Mouse (Mus musculus) CD4-positive, CD25-positive, alpha-beta regulatory T cell, adult 4 months (primary cell): Measurements from ENCODE around the gene Cdyl2. TPM values are rescaled to one million over a fixed set of nuclear protein-coding genes. Genes with fewer than 3 reads are reported as not detected.
A peak's percentile ranks its signal among the peaks of the same experiment; 100 is the strongest.

Experiments
- ATAC-seq: one replicate; pipeline ENCODE4 v1.8.0; 2017
- polyA plus RNA-seq, 2 experiments: library from polyadenylated mRNA; unstranded; fragments of 100-300 nt; shearing (Covaris generic); gene quantifications; one replicate each; pipeline ENCODE4 v1.2.1; 2017

Cdyl2 gene
- polyA plus RNA-seq, 2 experiments from 2014 or later = 11.2 to 18.0 TPM

DNA sequence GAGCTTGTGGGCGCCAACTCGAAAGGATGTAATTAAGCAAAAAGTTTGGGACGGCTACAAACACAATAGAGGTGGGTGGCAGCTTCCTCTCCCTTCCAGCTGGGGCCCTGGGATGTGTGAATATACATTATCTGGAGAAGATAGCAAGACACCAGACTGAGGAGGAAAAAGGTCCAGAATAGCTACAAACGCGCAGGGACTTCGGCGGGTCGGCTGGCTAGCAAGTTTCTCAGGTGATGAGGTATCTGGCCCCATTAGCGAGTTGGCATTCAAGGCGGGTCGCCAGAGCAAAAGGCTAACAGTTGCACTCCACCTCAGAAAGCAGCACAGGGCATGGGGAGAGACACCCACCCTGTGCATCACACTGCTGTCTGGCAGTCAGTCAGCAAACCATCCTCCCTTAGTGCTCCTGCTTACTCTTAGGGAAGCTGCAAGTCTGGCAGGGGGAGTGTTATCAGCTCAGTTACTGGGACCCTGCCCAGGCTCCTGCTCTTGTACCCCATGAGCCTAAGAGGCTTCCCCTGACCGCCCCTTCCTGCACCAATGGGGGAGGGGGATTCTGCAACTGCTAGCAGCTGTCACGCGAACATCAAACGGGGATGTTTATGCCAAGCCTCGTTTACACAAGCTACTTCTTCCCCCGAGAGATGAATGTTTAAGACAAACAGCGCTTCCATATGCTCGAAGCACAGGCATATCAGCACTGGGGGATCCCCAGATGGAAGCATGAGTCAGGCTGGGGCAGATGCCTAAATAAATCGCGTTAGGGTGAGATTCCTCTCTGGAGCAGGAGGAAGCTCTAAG, 111.4 kb downstream of the Cdyl2 start:
- ATAC-seq = no peak

DNA sequence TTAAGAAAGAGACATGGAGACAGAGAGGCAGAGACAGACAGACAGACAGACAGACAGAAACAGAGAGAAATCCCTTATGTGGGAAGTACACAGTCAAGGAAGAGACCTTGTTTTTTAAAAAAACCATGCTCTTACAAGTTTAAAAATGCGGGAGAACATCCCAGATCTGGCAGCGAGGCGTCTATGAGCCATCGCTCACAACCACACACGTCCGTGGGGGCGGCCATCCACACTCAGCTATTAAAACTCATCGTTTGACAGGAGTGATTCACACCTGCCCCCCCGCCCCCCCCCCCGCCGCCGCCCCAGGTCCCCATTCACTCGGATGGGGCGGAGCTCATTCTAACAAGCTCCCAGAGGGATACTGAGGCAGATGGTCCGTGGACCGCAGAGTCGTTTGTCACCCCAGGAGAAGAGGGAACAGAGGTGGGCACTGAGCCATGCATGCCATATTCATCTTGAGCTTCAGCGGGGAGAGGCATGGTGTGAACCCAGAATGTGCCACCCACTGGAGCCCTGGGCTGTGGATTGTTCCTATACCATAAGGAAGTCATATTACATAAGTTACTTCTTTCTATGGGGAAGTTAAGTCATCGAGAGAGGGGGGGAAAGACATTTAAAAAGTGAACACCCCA, 113.0 kb downstream of the Cdyl2 start:
- ATAC-seq = no peak

DNA sequence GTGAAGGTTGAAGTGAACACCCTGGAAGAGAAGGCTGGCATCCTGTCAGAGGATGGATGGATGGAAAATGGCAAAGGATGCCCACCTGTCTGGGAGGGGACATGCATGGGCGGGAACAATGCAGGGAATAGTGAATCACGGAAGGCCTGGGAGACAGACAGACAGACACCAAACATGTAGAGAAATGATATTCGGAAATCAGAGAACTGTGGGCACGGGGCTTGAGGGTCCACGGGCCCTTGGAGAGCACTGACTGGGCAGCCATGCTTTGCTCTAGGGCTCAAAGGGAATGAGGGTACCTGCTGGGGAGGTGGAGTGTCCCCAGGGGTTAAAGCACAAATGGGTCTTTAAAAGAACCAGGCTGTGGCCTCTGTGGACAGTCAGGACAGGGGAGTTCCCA, 113.6 kb downstream of the Cdyl2 start:
- no peak for ATAC-seq

DNA sequence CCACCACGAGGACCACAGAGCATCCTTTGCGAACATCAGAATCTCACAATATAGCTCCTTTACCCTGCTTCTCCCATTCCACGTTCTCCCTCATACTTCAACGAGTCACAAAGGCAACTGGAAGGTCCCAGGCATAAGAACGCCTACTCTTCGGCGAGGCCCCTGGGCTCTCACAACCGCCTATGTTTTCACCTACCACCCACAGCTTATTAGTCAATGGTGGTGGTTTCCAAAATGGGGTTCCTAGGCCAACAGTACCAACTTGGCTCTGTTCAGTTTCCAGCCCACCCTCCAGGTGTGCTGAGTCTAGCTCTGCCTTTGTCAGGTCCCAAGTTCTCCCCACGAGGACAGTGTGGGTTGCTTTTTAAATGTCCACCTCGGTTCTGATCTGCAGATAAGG, 114.0 kb downstream of the Cdyl2 start:
- peak; percentile 62 for ATAC-seq

DNA sequence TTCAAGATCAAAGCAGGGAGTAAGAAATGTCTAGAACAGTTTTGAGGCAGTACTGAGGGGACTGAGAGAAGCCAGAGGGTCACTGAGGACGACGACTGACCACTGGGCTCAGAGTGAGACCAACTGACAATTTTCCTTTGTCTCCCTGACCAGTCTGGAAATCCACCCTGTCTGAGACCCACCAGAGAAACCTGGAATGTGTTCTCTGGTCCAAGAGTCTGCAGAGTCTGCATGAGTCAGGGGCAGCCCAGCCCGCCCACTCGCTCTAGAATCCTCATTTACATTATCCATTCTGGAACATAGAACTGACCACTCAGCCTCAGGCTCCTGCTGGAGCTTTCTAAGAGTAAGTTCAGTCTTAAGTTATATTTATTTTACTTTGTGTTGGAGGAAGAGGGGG, 114.9 kb downstream of the Cdyl2 start:
- ATAC-seq = no peak

DNA sequence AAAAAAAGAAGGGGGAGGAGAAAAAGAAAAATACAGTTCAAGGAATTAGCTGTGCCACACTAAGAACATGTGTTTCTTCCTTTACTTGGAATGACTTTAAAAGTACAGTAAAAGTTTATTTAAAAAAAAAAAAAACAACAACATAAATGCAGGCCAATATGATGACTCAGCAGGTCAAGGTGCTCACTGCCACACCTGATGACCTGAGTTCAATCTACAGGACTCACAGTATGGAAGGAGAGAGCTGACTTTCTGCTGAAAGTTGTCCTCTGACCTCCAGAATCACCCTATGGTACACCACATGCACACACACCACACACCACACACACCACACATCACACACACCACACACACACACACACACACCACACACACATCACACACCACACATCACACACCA, 116.4 kb downstream of the Cdyl2 start:
- ATAC-seq = no peak

DNA sequence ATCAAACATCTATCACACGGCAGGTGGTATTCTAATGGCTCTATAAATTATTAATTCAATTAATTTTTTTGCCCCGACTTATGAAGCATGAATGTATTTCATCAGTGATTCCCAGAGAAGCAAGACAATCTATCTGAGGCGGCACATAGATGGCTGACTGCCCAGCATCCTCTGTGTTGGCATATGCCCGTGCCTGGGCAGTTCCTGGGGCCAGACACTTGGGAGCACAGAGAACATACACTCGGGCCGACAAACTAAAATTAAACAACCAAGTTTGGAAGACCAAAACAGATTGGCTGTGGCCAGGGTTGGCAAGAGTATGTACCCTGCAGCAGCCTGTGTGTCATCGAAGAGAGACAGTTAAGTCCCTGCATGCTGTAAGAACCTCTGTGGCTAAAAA, 117.9 kb downstream of the Cdyl2 start:
- no peak for ATAC-seq

DNA sequence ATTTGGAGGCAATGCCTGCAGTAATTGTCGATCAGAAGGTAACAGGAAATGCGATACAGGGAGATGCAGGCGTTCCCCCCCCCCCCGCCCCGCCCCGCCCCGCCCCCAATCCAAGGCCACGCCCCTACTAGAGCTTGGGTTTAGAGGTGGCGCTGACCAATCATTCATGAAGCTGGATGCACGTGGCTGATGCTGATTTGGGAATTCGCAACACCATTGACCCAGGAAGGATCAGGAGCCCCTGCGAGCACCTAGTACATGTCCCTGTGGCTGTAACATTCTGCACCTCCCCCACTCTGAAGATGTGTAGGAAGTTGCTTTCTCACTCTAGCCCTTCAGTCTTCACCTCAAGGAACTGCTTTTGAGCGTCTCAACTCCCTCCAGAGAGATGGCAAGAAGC, 126.6 kb downstream of the Cdyl2 start:
- ATAC-seq = no peak

DNA sequence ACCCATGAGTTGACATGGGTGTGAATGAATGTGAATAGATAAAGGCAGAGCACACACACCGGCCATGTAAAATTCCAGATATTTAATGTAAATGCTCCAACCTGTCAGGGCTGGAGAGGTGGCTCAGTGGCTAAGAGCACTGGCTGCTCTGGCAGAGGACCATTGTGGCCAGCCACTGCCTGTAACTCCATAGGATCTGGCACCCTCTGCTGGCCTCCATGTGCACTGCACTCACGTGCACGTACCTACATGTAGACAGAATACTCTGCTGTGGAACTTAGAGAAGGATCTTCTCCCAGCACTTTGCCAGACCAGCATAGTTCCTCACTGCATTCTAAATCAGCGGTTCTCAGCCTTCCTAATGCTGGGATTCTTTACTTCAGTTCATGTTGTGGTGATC, 130.0 kb downstream of the Cdyl2 start:
- no peak for ATAC-seq

DNA sequence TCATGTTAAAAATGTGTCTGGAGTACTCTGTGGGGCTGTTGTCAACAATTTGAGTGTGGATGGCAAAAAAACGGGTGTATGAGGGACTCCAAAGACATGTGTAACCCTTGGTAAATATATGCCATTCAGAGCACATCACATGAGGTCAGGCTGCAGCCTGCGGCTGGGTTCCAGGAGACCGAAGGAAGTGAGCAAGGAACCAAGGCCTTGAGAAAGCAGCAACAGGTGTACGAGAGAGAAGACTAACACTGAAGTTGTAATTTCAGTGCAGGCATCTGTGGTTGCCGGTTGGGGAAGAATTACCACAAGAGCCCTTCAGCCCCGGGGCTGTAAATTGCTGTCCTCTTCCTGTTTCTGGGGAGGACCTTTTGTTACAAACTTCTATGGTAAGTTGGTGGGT, 133.1 kb downstream of the Cdyl2 start:
- peak; percentile 41 for ATAC-seq

DNA sequence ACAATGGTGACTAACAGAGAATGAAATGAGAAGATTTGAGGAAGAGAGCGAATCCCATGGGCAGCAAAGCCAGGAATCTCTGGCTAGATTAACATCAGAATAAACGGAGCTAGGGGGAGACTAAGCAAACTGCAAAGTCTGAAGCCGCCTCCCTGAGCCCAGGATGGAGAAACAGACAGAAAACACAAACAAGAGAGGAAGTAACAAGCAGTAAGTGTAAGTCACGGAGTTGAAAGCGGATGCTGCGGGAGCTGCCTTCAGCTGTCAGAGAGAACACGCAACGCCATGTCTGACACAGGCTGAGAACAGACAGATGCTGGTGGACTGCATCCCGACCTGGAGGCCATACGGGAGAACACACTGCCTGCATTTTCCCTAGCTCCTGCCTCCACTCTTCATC, 141.6 kb downstream of the Cdyl2 start:
- ATAC-seq = peak; percentile 54

DNA sequence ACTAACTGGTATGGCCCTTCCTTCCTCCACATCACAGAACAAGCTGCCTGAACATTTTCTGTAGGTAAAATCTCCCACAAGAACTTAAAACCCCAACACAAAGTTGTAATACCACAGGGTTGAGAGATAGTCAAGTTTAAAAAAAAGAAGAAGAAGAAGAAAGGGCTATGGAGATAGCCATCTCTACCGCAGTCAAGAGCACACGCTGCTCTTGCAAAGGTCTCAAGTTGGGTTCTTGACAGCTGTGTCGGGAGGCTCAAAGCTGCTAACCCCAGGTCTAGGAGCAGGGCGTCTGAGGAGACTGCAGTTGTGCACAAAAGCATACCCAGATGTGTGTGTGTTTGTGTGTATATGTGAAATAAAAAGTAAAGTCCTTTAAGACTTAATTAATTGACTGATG, 142.2 kb downstream of the Cdyl2 start:
- peak; percentile 38 for ATAC-seq

DNA sequence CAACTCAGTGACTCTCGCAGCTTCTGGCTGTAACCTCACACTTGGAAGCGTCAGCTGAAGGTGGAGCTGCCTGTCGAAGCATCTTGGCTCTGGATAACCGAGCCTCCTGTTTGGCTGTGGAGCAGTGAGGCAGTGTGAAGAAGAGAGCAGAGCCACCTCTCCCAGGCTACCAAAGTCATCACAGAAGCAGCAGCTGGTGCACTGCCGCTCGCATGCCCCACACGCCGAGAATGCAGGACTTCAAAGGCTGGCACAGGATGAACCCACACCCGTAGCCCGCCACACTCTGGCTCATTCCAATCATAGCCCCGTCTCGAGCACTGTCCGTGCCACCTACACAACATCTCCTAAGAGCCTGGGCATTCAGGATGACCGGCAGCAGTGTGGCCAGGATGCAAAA, 142.7 kb downstream of the Cdyl2 start:
- peak; percentile 34 for ATAC-seq

DNA sequence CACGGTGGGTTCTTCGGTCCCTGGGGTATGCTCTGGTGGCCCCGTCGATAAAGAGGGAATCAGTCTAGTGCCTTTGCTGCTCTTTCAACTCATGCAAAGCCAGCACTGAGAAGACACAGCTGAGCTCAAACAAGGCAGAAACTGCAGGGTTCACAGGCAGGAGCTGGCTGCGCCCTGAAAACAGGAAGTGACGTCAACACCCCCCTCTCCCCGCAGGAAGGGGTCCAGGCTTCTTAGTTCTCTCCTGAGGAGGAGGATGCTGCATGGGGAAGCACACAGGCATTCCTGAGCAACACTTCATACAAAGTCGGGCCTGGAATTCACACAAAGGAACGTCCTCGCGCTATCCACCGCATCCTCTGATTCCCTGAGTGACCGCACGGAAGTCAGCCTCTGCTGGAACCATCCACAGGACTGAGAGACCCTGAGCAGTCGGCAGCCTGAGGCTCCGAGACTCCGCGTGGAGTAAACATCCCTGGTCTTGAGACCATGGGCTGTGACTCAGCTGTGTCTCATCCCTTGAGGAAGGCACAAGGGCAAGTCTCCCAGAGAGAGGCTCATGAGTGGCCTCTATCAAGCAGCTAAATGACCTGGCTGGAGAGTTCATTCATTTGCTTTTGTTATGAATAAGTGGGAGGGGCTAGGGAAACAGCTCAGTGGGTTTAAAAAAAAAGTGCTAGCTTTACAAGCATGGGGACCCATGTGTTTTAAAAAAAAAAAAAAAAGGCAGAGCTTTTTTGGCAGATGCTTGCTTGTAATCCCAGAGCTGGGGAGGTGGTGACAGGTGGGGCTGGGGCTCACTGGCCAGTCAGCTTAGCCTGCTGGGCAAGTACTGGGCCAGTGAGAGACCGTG, 144.9 kb downstream of the Cdyl2 start:
- peak; percentile 78 for ATAC-seq

DNA sequence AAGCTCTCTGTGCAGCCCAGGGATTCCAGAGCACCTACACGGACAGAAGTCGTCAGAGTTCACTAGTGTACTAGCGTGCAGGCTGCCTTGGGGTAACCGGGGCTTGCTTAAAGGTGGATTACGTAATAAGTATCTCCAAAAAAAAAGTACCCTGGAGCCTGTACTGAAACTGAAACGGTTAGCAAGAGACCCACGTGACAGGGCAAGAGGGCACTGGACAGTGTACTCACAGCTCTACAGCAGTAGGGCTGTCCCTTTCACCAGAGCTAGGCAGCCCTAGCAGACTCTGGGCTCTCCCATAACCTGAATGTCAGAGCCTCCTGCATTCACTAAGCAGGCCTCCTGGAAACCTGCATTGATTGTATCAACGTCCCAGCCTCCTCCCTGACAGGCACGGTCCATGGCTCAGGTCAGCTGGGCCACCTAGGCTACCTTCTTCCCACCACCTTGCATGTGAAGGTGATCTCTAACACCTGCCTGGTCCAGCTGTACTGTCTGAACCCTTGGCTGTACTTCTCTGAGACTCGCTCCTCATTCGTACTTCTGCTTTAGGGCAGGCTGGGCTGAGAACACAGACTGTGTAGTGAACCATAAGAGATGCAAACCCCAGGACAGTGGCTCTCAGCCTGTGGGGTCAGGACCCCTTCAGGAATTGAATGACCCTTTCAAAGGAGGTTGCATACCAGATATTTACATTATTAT, 151.3 kb downstream of the Cdyl2 start:
- ATAC-seq = no peak

DNA sequence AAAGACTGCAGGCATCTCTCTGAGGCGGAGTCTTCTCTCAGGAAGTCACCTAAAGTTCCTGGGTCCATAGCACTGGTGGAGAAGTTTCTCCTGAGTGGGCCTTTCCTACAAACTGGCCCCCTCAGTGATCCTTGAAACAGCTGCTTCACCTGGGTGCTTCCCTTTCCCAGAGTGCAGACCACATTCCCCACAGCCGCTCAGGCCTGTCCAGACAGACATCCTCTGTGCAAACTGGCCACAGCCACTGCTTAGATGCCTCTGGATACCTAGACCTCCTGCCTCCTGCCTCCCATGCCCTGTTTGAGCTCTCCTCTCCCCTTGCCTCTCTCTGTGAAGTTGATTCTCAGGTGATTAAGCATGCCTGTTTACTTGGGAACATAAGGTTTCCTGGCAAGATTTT, 156.1 kb downstream of the Cdyl2 start:
- no peak for ATAC-seq

DNA sequence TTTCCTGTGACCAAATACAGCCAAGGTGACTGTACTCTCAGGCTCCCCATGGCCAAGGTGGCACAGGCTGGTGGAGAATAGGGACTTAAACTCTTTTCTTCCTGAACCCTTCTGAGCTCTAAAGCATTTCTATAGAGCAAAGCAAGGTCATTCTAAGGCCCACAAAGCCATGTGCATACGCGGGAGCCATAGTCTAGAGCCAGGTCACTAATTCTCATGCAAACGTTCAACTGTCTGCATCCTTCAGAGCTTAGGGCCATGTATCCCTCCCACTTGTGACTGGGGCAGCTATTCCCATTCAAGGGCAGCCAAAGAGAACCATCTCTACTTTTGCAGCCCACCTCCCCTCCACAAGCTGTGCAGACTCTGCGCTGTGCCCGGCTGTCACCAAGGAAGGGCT, 159.7 kb downstream of the Cdyl2 start:
- ATAC-seq = no peak

DNA sequence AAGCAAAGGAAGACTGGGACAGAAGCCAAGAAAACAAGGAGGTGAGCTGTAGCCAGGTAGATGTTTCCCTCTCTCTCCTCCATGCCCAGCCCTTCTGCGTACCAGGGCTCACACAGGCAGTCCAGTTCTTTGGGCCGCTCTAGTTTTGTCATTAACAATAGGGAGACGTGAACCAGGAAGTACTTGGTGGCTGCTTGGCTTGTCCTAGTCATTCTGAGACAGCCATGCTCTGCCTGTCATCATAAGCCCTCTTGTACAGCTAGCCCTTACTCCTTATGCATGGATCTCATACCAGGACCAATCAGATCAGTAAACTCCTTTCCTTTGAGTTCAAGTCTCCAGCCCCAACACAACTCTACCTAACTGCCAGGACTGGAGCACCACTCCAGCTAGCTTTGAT, 180.0 kb downstream of the Cdyl2 start:
- ATAC-seq = peak; percentile 36

DNA sequence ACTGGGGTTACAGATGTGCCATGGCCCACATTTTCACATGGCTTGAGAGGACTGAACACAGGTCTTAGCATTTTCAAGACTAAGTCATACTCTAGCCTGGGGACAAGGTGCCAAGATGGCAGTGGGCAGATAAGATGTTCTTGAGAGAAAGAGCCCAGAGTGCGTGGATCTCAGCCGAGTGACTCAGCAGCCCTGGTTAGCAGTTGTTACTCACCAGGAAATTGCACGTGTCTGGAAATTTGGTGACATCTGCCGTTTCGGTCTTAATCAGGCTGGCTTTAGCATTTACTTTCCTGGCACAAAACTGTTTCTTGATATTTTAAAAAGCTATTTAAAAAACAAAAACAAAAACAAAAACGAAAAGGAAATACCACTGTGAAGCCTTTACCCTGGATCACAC, 180.5 kb downstream of the Cdyl2 start:
- ATAC-seq = peak; percentile 74

DNA sequence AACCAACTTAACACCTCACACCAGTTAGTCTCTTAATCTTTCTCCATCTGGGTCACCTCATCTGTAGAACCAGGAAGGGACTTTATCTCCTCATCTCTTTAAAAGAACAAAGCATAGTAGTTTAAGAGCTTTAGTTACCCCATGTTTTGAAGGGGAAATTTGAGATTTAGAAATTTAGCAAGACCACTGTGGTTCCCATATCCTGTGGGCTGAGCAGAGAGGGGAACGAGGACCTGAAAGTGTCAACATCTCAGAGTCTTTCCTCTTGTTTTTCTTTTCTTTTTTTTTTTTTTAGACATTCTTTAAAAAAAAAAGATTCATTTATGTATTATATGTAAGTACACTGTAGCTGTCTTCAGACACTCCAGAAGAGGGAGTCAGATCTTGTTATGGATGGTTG, 189.4 kb downstream of the Cdyl2 start:
- no peak for ATAC-seq

DNA sequence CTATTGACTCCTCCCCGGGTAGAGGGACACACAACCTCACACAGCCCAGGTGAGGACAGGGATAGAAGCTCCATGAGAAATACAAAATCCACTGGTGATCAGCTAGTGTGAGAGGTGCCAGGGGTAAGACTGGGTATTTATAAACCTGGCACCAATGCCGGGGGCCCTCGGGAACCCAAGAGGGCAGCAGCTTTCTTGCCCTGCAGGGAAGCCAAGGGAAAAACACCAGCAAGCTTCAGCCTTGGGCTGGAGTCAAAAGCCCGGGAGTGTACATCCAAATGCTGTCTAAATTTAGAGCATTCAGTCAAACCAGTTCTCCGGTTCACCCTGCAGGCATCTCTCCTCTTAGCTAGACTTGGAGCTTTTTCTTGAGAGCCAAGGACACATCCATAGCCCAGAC, 189.9 kb downstream of the Cdyl2 start:
- no peak for ATAC-seq

DNA sequence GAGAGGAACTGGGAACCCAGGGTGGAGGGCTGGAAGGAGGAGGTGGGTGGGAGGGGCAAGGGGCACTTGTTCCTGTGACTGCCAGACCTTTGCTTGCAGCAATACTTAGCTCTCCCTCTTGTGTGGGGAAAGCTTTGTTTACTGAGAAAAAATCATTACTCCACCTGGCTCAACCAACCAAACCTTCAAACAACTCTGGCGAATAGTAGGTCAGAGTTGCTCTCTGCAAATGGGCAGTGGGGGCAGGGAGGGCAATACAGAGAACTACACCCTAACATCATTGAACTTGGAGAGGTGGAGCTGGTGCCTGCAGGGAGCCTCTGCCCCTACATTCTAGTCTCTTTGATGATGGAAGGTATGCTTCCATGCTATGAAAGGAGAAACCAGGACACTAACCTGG, 192.7 kb downstream of the Cdyl2 start:
- ATAC-seq = no peak

DNA sequence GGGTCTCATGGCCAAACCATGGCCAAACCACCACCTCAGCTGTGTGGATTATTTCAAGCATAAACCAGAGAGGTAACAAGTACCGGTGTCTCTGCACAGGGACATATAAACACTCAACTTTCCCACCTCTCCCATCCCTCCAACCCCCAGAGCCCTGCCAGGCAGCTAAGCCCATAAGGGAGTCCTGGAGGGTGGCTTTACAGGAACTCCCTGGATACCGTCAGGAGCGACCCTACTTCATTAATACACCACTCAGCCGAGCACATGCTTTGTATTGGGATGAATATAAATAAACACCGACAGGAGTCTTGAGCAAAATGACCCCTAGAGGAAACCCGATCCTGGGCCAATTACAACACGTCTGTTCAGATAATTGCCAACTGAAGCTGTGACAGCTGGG, 194.0 kb downstream of the Cdyl2 start:
- no peak for ATAC-seq
